Mouse (Mus musculus) liver, adult 2 months (tissue): ENCODE data around the gene Samd7.

Experiments
- CTCF ChIP-seq: fragments of 200-500 bp; IDR thresholded peaks from 2 replicates; pipeline ENCODE4 v1.5.1; 2011; ENCODE audit warnings: low read depth, low read length, control low read depth
- POLR2A ChIP-seq: fragments of 200-500 bp; IDR thresholded peaks from 2 replicates; pipeline ENCODE4 v1.6.1; 2011; ENCODE audit warnings: low read length, control low read depth; ENCODE audit not compliant: insufficient read depth; ENCODE audit errors: extremely low read depth

DNA sequence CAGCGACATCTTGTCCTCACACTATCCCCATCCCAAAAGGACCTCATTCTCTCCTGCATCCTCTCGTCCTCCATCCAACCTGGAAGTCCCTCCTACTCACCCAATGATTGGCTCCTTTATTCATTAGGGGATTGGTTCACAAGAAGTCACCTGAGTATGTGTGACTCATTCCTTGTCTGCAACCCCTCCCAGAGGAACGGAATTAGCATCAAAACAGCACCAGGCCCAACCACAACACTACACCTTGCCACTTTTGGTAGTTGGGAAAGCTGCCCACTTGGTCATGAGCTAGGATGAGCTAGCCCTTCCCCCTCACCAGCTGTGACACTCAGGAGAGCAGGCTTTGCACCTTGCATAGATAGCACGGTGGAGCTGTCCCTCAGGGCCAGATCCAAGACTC, 24.1 kb upstream of the Samd7 start:
- TF ChIP-seq POLR2A (no peak), CTCF (no peak)
